Mouse (Mus musculus) urinary bladder, postnatal 36 days (tissue): ENCODE results near the gene Atp8b4.

Source experiments
- DNase-seq, 2 experiments: peaks; one replicate each; pipeline ENCODE4 v3.0.0; 2022; ENCODE audit warnings: low spot score in 2 of 2, mixed read lengths in 1 of 2

Gene Atp8b4

DNA sequence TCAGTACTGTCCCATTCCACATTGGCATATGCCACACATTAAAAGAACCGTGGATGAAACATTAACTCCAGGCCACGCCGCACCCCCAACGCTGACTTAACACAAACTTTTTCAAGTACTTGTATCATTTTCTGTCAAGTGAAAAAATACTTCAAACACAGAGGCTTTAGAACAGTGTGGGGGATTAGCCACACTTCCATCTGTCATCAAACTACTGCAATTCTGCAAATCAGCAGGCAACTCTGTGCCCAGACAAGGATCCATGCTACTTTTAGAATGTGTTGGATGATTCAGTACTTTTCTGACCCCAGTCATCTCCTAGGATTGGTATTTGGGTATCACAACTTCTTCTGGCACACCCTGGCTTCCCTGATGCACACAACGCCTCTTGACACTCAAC is 212.5 kb downstream of the Atp8b4 start:
- no peak for DNase-seq

- DNase-seq, result no peak
Observed at GRCm38 (mm10) chr2:126286420-126286819, 214.1 kb downstream of the Atp8b4 start.

- DNase-seq, result no peak
Observed at GRCm38 (mm10) chr2:126284071-126284470, 216.4 kb downstream of the Atp8b4 start.

- no peak for DNase-seq
Observed at GRCm38 (mm10) chr2:126283086-126283485, 217.4 kb downstream of the Atp8b4 start.

- no peak for DNase-seq
Observed at GRCm38 (mm10) chr2:126275511-126275910, 225.0 kb downstream of the Atp8b4 start.

GRCm38 (mm10) chr2:126274826-126275405 is 225.6 kb downstream of the Atp8b4 start:
- DNase-seq, result no peak

DNA sequence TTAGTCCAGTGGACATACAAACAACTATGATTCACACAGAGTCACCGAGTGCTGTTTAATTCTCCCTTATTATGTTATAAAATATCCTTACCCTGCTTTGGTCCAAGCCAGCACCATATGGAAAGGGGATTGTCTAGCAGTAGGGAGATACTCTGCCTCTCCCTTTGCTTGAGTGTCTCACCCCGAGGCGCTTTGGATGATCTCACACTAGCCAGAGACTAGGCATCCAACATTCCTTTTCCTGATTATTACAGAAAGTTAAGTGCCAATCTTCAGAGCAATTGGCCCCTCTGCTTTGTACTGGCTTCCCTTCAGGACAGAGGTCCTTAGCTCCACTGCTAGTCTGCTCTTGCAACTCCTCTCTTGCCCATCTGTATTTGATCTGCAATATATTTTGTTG is 226.2 kb downstream of the Atp8b4 start:
- no peak for DNase-seq
